Mouse (Mus musculus): Measurements from ENCODE around the gene Ppp4c.

DNA sequence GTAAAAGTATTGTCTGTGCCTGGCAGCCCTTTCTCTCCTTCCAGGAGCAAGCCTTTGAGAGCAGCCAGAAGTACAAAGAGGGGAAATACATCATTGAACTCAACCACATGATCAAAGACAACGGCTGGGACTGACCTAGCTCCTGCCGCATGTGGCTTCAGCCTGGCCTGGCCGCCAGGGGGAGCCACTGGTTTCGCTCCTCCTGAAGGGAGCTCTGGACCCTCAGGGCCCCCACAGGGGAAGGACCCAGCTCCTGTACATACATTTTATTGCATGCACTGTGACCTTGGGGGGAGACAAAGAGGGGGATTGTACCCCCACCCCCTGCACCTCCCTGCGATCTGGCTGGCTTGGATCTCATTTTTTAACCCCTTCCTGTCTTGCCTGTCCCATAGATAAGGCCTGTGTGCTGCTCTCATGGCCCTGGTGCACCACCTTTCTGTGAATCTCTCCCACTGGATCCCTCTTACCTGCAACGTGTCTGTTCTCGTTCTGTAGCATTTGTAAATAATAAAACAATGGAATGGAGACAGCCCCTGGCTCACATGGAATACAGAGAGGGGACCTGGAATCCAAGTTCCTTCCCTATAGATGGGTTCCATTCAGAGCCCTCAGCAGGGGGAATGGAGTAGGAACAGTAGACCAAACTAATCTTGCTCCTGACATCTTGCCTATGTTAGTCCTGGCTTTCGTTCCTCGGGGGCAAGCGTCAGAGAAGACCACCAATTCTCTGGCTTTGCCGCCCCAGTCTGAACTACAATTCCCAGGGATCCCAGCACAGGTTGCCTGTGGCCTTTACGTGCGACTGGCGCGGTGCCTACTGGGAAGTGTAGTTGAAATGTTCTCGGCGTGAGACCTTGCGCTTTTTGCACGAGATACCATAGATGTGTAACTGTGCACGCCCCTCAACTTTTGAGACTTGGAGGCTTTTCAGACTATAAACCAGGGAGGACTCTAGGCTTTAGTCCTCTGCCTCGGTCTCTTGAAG, 12.0 kb downstream of the Ppp4c start:
- TF ChIP-seq CTCF (IDR thresholded peaks at IDR 0.05; ENCODE audit: low read depth, low read length) = peak; percentile 99
- TF ChIP-seq POLR2A (IDR thresholded peaks at IDR 0.05; ENCODE audit: borderline replicate concordance, low read depth, low read length) = no peak
